Mouse (Mus musculus): ENCODE results near the gene Cdh13.

Gene Cdh13

DNA sequence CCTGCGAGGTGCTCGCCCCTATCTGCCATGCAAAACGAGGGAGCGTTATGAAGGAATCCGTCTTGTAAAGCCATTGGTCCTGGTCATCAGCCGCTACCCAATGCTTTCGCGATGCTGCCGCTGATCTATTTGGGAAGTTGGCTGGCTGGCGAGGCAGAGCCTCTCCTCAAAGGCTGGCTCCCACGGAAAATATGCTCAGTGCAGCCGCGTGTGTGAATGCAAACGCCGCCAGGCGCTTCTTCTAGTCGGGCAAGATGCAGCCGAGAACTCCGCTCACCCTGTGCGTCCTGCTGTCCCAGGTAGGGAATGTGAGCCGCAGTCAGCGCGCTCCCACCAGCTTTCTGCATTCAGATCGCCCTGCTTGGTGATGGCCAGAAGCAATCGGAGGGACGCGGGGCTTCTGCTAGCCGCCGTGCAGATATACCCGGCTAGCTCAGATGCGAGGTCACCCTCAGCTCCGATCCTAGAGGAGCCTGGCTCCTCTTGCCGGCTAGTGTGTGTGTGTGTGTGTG is at the start of gene Cdh13:
Cdh13 (plus strand) TSS at position 134 of the 512 bp plus-strand sequence.
- DNase-seq (ENCODE audit: low spot score) = no peak

DNA sequence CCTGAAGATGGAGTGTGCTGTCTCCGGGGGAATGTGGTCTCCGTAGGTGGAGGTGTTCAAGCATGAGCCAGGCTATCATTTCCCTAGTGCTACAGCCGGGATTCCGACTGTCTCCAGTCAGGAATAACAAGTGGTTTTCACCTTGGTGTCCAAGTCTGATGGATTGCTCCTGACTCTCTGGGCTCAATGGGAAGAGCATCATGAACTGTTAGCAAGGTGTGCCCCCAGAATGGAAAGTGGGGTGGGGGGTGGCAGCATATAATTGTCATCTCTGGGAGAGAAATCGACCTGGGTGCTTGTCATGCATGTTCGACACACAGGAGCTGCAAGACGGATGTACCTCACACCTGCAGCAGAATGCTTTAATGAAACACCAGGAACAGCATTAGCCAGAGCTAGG is 47.9 kb upstream of the Cdh13 start:
- no peak for DNase-seq (ENCODE audit: low spot score)

DNA sequence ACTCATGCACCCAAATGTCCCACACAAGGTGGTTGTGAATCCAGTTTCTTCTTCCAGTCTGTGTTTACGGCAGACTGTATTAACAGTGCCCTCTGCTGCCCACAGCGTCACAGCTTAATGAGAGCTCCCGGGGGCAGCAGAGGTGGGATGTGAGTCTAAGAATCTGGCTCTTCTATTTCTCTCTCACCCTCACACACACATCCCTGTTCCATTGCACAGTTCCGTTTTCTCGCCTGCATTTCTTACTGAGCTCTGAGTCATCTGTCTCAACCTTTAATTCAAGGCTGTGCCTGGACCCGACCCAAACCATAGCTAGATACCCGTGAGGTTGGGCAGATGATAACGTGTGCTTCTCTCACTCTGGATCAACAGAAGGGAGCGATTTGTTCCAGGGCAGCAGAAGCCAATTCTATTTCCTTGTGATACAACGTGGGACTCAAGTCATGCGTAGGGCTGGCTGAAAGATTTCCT is 46.3 kb upstream of the Cdh13 start:
- no peak for DNase-seq (ENCODE audit: low spot score)

DNA sequence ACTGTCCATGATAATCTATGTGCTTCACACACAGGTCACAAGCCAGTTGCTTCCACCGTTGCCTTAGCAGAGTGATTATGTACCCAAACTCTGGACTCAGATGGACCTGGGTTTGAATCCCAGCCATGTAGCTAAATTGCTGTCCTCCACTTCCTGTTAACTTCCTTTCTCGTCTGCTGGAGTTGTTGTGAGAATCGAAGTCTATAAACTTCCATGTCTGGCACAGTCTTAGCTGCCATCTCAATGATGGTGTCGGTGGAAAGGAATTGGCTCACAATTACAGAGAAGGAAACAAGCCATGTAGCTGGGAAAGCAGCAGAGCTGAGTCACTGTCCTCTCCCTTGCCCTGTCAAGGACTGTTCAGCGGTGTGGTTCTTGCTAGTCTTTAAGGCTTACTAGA is 45.4 kb upstream of the Cdh13 start:
- DNase-seq (ENCODE audit: low spot score) = no peak

DNA sequence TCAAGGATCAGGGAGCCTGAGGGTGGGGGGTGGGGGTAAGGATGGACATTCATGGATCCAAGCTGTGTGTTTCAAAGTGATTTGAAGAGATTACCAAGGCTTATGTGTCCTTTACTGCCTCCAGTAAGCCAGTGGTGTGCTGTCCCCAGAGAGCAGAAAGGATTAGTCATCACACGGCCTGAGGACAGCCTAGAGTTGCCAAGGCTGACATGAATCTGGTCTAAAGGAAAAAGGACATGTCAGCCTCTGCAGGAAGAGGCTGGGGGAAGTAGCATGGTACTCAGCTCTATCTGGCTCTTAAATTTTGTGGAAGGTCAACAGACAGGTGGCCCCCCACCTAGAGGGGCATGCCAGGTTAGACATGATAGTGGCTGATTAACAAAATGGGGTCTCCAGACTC is 44.3 kb upstream of the Cdh13 start:
- no peak for DNase-seq (ENCODE audit: low spot score)

DNA sequence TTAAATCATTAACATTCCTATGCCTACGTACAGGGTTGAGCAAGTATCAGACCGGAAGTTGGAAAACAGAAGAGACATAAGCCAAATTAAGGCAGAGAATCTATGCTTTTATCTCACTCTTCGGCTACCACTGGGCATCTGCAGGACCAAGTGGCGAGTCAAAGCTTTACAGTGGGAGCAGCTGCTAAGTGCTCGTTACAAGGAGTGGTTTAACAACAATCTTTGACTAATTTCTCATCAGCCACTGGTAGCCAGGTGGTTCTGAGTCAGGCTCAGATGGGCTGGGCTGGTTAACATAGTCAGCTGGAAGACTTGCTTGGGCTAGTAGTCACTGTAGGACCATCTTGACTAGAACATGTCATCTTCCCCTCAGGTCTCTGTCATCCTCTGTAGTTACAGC is 34.2 kb upstream of the Cdh13 start:
- DNase-seq (ENCODE audit: low spot score) = no peak

DNA sequence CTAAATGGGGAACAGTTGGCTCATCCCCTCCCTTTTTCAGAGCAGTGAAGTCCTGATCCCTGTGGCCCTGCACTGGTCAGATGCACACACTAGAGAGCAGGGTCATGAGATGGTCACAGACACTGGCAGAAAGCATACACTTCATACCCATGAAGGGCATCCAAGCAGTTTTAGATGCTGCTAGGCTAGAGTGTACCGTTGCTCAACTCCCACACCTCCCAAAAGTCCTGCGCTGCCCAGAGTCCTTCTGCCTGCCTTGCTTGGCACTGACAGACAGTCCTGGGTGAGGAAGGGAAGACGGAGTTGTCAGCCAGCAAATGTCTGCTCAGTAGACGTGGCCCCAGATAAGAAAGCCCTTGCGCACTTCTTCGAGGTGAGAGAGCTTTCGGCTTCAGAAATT is 33.6 kb upstream of the Cdh13 start:
- DNase-seq (ENCODE audit: low spot score) = no peak

DNA sequence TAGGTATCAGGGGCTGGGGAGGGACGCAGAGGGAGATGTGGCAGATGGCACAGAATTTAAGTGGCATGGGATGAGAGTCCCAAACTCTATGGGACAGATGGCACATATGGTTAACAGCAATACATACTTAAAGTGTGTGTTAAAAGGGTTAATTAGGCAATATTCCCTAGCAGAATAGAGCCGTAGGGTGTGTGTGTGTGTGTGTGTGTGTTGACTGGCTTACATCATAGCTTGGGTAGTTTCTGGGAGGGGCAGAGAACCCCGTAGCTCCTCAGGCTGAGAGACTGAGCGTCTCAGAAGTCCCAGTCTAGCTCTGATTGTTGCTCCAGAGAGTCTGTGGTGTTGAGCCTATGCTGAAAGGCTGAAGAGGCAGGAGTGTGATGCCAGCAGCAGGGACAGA is 20.4 kb upstream of the Cdh13 start:
- DNase-seq (ENCODE audit: low spot score) = no peak

DNA sequence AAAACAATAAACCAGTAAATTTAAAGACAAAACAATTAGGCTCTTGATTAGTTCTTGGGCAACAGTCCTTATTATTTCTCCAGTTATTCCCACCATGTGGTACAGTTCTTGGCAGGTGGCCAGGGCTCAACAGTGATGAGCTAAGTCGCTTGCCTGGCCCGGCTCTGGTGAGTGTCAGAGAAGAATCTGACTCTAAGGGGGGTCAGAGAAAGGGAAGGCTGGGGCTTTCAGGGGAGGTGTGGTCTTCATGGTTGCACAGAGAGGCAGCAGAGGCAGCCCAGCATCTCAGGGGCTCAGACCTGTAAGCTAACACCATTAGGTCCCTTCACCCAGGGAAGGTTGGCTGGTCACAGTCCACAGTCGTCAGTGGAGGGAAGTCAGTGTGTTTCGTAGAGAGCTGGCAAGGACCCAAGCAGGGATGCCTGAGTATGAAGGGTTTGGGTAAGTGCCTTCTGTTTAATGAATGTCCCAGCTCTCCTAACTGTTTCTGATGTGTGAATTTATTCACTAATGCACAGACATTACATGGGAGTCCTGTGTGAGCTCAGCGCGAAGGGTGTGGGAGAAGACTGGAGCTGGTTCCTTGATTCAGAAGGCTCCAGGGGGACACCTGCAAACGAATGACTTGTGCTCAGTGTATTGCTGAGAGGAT is 12.7 kb upstream of the Cdh13 start:
- DNase-seq (ENCODE audit: low spot score) = no peak

DNA sequence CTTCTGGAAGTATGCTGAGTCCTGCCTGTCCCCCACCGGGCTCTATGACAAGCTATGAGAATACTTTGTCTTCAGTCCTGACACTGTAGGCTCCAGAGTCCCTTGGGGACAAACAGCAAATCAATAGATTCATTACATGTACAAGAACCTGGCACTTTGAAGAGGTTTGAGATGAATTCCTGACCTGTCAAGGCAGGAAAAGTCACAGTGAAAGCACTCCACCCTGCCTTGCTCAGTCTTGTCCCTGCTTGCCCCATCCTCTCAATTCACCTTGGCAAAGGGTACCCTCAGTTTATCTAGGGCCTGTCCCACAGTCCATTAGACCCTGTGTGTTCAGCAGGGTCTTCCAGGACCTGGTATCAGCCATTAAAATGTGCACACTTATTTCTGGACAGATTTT is 11.0 kb upstream of the Cdh13 start:
- DNase-seq (ENCODE audit: low spot score) = no peak

DNA sequence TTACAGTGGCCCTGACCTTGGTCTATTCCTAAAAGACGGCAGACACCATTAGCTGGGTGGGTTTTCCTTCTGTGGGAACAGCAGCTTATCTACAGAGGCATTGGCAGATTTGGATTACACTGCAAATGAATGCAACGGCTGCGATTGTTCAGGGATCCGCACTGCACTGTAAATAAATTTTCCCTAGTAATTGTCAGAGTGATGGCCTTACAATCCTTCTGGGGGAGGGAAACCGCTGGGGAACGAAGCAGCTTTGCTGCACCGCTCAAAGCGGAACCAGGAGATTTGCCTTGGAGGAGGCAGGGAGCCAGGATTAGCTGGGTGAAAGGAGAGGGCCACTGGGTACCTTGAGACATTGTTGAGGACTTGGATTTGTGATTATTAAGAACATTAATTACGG is 9.3 kb upstream of the Cdh13 start:
- DNase-seq (ENCODE audit: low spot score) = no peak

DNA sequence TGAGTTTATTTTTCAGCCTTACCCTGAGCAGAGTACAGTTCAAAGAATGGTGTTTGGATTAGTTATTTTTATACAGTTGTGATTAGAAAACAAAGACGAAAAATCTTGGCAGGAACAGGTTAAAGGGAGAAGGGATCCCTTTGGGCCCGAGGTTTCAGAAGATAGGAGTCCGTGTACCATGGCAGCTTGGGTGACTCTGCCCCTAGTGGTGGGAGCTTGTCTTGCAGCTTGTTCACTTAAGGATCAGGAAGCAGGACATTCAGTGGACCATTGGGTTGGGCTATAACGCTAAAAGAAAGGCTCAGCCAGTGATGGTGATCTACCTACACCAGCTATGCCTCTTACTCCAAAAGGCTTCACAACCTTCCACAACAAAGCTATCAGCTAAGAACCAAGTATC is 8.8 kb upstream of the Cdh13 start:
- peak; percentile 35 for DNase-seq (ENCODE audit: low spot score)

DNA sequence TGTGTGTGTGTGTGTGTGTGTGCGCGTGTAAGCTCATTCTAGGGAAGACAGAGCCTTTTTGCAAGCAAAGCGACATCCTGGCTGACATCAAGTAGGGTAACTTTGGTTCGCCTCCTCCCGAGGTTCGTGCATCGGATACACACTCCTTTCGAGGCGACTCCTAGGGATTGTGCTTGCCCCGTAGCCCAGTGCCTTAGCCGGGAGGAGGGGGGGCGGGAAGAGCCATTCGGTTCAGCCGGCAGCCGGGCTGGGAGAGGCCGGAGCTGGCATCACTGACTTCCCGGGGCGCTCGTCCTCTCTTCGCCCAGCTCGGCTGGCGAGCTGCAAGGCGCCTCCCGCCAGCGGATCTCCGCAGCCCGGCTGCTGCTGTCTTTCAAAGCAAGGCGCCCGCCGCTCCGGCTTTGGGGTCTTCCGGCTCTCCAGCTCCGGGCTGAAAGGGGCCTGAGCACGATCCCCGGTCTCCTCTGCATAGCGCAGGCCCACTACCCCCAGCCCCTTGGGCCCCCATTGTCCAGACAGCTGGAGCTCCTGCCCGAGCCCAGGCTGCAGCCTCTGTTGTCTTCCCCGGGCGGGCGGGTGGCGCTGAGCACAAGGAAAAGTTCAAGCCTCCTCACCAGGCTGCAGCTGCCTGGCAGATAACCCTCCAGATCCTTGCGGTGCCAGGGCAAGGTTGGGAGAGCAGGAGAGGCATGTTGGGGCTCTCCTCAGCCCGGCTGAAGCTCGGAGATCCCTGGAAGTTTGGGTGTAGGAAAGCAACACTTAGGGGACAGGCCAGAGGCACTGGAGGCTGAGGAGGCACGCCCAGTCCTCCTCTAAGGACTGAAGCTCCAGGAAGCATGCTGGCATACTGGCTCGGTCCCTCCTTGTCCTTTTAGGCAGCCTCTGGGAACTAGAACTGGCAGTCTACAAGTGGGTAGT is 838 bp downstream of the Cdh13 start:
- DNase-seq (ENCODE audit: low spot score) = no peak

DNA sequence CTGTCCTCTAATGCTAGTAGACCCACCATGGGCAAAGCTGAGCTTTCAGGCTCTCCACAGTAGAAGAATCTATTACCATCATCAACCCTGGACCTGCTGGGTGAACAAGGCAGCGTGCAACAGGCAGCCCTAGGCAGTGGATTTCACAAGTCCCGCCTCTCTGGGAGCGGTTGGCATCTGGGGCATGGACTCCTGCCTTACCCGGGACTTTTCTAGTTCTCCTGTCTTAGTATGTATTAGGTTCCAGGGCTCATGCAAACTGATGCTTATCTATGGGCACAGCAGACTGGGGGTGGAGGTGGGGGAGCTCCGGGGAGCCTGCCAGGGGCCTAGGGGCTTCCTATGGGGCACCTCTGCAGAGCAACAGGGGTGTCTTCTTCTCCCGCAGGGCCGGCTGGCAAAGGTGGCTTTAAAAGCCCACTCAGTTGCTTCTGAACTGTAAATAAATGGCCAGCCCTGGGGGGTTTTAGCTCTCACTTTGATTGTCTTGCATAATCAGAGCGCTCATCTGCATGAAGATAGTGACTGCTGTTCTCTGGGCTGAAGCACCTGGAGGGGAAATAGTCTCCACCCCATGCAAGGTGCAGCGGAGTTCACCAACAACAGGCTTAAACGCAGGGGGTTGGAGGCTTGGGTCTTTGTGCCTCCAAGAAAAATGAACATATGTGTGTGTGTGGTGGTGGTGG is 2.2 kb downstream of the Cdh13 start:
- DNase-seq (ENCODE audit: low spot score) = no peak

DNA sequence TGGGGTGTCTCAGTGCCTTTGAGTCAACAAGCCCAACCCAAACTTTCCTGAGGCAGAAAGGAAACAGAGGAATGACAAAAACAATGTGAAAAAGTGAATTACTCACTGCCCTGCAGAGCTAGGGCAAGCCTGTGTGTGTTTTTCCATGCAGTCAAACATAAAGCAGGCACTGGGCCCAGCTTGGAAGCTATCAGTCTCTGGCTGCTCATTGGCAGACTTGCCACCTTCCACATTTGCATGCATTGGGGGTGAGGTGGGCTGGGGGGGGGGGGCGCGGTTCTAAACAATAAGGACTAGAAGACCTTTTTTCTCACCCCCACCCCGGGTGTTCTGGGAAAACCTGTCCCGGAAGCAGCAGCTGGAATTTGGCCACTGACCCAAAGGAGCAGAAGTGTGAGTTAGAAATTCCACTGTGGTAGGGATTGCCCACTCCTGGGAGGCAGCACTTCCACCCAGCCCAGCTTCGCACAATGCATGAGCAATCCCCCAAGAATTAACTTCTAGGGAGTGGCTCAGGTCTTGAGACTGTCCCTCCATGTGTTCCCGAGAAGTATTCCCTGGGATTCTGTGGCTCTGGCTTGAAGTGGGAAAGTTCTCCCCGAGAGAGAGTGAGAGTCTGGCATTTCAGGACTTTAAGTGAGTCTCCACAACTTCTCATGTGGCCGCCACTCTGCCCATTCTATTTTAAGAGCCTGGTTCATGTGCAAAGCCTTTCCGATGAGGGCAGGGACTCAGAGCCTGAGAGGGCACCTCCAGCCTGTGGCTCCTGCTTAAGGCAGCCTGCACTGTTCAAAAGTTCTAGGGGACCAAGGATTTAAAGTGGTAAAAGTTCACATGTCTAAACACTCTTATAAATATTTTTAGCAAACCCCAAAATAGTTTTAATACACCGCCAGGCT is 3.0 kb downstream of the Cdh13 start:
- DNase-seq (ENCODE audit: low spot score) = no peak

DNA sequence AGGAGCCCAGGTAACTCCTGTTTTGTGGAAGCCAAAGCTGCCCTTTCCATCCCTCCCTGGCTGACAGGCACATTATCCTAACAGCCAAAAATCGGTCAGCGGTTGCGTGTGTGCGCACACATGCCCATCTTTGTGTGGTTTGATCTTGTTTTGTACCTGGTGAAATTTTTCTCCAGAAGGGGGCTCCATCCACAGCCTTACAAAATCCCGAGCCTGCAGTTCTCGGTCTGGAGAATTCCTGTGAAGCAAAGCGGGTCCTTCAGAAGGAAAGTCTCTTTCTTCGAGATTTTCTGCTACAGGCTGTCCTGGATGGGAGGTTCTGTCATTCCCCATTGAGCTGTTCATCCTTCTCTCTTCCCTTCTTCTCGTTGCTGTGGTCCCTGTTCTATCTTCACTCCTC is 4.0 kb downstream of the Cdh13 start:
- DNase-seq (ENCODE audit: low spot score) = no peak

DNA sequence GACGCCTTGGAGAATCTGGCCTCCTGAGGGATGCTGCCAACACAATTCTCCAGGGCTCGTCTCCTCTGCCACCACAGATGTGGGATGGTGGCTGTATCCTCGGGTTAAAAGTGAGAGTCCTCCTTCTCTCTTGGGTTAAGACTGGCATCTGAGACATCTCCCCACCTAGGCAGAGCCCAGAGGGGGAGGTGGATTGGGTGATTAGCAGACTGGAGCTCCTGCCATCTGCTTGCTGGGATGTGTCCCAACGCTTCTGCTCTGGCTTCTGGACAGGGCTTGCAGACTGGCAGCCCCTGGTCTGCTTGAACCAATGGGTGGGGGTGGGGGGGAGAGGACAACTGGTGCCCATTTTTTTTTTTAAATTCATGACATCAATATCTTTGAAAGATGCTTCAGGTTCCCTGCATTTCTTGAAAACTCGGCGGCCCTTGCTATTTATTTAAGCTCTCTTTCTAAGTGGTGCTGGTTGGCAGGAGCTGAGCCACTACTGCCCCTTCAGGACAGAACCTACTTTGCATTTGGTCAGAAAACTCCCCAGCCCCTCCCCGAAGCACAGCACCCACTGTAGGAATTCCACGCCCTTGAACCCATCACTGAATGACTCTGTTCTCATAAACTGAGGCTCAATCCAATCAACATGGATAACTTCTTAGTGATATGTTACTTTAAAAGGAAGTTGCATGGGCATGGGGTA is 4.9 kb downstream of the Cdh13 start:
- DNase-seq (ENCODE audit: low spot score) = no peak

DNA sequence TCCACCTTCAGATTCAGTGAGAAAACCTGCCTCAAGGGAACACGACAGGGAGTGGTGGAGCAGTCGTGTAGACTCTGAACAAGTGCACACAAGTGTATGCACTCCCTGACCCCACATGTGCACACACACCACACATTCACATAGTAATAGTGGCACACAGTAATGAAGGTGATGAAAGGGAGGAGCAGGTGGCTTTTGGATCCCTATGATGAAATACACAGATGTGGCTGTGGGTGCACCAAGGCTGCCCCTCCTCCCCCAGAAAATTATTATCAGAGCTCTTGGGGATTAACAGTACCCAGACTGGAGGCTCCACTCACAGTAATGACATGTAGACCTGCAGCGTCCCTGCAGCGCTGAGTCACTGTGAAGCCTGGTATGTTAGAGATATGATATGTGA is 5.6 kb downstream of the Cdh13 start:
- no peak for DNase-seq (ENCODE audit: low spot score)

DNA sequence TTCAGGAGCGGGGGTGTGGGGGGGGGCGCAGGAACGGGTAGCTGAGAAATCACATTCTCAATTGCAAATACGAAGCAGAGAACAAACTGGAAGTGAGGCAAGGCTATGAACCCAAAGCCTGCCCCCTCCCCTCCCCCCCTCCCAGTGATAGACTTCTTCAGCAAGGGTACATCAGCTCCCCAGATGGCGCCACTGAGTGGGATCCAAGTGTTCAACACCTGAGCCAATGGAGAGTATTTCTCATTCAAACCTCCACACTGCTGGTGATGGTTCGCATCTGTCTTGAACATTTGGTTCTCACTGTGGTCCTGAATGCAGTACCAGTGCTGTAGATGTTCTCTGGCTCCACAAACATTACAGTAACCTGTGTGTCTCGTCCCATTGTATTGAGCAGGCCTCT is 6.0 kb downstream of the Cdh13 start:
- DNase-seq (ENCODE audit: low spot score) = no peak

DNA sequence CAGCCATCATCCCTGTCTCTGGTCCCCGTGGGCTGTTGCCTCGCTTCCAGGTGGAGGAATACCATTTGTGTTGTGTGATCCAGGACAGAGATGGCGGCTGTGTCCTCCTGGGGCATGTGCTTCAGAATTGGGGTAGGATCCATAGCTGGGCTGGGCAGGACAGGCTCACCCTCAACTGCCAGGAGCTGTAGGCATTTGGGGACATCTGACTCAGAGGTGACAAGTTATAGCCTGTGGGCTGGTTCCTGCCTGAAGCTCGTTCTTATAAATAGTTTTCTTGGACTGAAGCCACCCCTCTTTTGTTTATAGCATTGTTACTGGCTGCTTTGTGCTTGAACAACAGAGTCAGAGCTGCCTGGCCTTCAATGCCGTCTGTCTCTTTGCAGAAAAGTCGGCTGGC is 6.7 kb downstream of the Cdh13 start:
- DNase-seq (ENCODE audit: low spot score) = no peak

DNA sequence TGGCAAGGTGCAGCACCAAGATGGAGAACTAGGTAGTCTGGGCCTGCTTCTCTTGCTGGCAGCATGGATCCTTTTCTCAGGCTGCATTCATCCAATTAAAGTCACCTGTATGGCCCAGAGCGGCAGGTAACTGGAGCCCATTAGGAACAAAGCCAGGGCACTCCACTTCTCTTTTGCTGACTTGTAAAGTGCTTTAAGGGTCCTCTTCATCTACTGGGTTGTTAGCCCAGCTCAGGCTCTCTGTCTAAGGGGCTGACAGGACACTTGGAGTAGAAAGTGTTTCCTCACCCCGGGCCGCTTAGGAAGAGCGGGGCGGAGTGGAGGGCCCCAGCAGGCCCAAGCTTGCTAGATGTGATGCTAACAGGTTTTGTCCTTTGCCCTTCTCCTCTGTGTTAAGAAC is 12.9 kb downstream of the Cdh13 start:
- no peak for DNase-seq (ENCODE audit: low spot score)

All from urinary bladder, postnatal 10 days (tissue).